Mouse (Mus musculus): ENCODE measurements around the gene Lrp8.

DNA sequence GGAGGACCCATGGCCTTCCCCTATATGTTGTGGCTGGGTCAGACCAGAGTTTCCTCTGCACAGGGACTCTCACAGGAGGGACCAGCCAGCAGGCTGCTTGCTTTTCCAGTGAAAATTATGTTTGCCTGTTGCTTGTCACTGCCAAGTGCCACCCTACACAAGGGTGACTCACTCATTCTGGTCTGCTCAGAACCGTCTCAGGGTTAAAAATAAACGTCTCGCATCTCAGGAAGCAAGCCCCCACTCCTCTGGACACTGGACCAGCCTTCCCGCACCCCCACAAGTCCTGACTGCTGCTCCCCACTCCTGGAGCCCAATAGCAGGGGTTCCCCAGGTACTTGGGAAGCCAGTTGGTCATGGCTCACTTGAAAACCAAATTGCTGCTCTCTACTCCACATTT is 14.4 kb downstream of the Lrp8 start:
- TF ChIP-seq POLR2A (IDR thresholded peaks at IDR 0.05; ENCODE audit: low read depth, low read length) (no peak), CTCF (IDR thresholded peaks at IDR 0.05; ENCODE audit: extremely low read depth, insufficient read length, insufficient replicate concordance, low read depth, low read length) (no peak)
